Mouse (Mus musculus): Measurements from ENCODE around the gene Cntn4.

DNA sequence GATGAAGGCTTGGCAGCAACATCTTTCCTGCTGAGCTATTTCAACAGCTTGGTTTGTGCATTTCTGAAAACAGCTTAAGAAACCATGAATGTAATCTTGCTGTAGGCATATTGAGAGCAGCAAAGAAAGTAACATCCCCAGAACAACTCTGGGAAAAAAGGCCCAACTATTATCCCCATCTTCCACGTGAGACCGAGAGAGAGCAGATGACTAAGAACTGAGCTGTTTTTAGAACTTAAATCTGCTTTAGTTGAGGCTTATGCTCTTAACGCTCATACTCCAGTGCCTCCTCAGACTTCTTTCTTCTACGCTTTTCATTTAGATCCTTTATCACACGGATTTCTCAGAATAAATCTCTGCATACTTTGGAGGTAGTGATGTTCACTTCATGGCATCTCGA lies 784.9 kb downstream of the Cntn4 start:
- no peak for TF ChIP-seq CTCF (conservative IDR thresholded peaks at IDR 0.05; ENCODE audit: insufficient read depth, insufficient read length, low read depth, low read length)
- TF ChIP-seq POLR2A (IDR thresholded peaks at IDR 0.05; ENCODE audit: low read depth, low read length), result no peak
